Mouse (Mus musculus): Measurements from ENCODE around the gene Phgdh. TPM values are rescaled to one million over a fixed set of nuclear protein-coding genes. Genes with fewer than 3 reads are reported as not detected.

Gene Phgdh
- total RNA-seq, 1 experiment, result 162 TPM

- no peaks in the 10 kb centered on the region for H3K9me3 ChIP-seq (ENCODE audit: control insufficient read depth, insufficient read depth, low read depth, low read length)
- in situ Hi-C loops (cut with MboI; ENCODE audit: low sequenced_read_pairs in 2 of 2, unreplicated experiment in 2 of 2), result no loop called here
- no peak for TF ChIP-seq ZNF384 (IDR thresholded peaks at IDR 0.05; ENCODE audit: low read depth, low read length)
- no peak for TF ChIP-seq CHD2 (IDR thresholded peaks at IDR 0.05; ENCODE audit: low read depth, low read length)
Observed at GRCm38 (mm10) chr3:98374980-98375379, 35.2 kb upstream of the Phgdh start.

DNA sequence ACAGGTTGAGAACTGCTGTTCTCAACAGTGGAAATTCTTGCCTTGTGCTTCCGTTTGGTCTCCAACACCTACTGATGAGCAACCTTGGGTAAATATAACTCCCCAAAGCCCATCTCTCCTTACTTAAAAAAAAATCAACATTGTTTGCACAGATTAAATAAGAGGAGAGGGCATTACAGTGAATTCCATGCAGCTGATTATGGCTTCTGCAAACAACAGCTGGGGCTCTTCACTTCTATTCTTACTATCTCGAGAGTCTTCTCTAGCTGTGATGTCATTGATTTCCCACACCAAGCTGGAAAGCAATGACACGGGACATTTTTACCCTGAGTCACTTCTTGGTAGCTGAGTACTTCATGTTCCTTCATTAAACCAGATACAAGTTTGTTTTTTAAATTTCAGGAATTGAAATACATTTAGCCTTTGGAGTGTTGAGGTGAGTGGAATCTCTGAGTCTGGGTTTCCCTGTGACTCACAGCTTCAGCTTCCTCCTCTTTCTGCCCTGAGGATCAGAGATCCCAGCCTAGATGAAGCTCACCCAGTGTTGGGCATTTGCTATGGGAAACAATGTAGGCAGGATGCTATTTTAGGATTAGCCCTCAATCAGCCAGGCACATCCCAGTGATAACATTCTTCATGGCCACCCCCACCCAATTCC is 34.4 kb upstream of the Phgdh start:
- in situ Hi-C loops (cut with MboI; ENCODE audit: low sequenced_read_pairs in 2 of 2, unreplicated experiment in 2 of 2), result no loop called here
- Histone ChIP-seq H3K27ac (ENCODE audit: insufficient read depth, low read depth, low read length, poor library complexity, severe bottlenecking) (no peak overlapping the region), H3K9me3 (ENCODE audit: control insufficient read depth, insufficient read depth, low read depth, low read length) (no peaks in the 10 kb centered on the region), H3K9ac (ENCODE audit: insufficient read depth, low read depth, low read length, poor library complexity, severe bottlenecking) (no peak overlapping the region), H3K4me3 (ENCODE audit: insufficient read depth in 1 of 2, low read depth in 1 of 2, low read length in 2 of 2, poor library complexity in 1 of 2, severe bottlenecking in 1 of 2) (no peak overlapping the region), H3K36me3 (ENCODE audit: control insufficient read depth, insufficient read depth, low read length, poor library complexity, severe bottlenecking) (no peaks in the 10 kb centered on the region), H3K4me1 (ENCODE audit: control insufficient read depth in 2 of 2, insufficient read depth in 2 of 2, low read length in 2 of 2, poor library complexity in 1 of 2) (no peaks in the 10 kb centered on the region)
- DNase-seq (ENCODE audit: low read depth, low spot score), result no peak
- TF ChIP-seq ZC3H11A (IDR thresholded peaks at IDR 0.05; ENCODE audit: borderline replicate concordance, low read depth, low read length) (no peak), MAFK (IDR thresholded peaks at IDR 0.05; ENCODE audit: insufficient read depth, low read depth, low read length) (no peak), CHD2 (IDR thresholded peaks at IDR 0.05; ENCODE audit: low read depth, low read length) (no peak), ZNF384 (IDR thresholded peaks at IDR 0.05; ENCODE audit: low read depth, low read length) (no peak), HCFC1 (IDR thresholded peaks at IDR 0.05; ENCODE audit: borderline replicate concordance, insufficient read depth, low read length) (no peak)

More at GRCm38 (mm10) chr3:98374980-98375379, 35.2 kb upstream of the Phgdh start:
- Histone ChIP-seq H3K9ac (ENCODE audit: insufficient read depth, low read depth, low read length, poor library complexity, severe bottlenecking) (no peak overlapping the region), H3K27ac (ENCODE audit: insufficient read depth, low read depth, low read length, poor library complexity, severe bottlenecking) (no peak overlapping the region), H3K36me3 (ENCODE audit: control insufficient read depth, insufficient read depth, low read length, poor library complexity, severe bottlenecking) (no peaks in the 10 kb centered on the region), H3K4me3 (ENCODE audit: insufficient read depth in 1 of 2, low read depth in 1 of 2, low read length in 2 of 2, poor library complexity in 1 of 2, severe bottlenecking in 1 of 2) (no peak overlapping the region), H3K4me1 (ENCODE audit: control insufficient read depth in 2 of 2, insufficient read depth in 2 of 2, low read length in 2 of 2, poor library complexity in 1 of 2) (no peaks in the 10 kb centered on the region)
- no peak for DNase-seq (ENCODE audit: low read depth, low spot score)

GRCm38 (mm10) chr3:98368776-98369175 is 29.0 kb upstream of the Phgdh start:
- Histone ChIP-seq H3K36me3 (ENCODE audit: control insufficient read depth, insufficient read depth, low read length, poor library complexity, severe bottlenecking) (no peaks in the 10 kb centered on the region), H3K4me3 (ENCODE audit: insufficient read depth in 1 of 2, low read depth in 1 of 2, low read length in 2 of 2, poor library complexity in 1 of 2, severe bottlenecking in 1 of 2) (no peak overlapping the region), H3K4me1 (ENCODE audit: control insufficient read depth in 2 of 2, insufficient read depth in 2 of 2, low read length in 2 of 2, poor library complexity in 1 of 2) (no peaks in the 10 kb centered on the region; a peak in 1 of 4 replicates), H3K27ac (ENCODE audit: insufficient read depth, low read depth, low read length, poor library complexity, severe bottlenecking) (no peak overlapping the region), H3K9me3 (ENCODE audit: control insufficient read depth, insufficient read depth, low read depth, low read length) (no peaks in the 10 kb centered on the region), H3K9ac (ENCODE audit: insufficient read depth, low read depth, low read length, poor library complexity, severe bottlenecking) (no peak overlapping the region)
- in situ Hi-C loops (cut with MboI; ENCODE audit: low sequenced_read_pairs in 2 of 2, unreplicated experiment in 2 of 2), result no loop called here
- TF ChIP-seq ZC3H11A (IDR thresholded peaks at IDR 0.05; ENCODE audit: borderline replicate concordance, low read depth, low read length) (no peak), MAFK (IDR thresholded peaks at IDR 0.05; ENCODE audit: insufficient read depth, low read depth, low read length) (no peak), ZNF384 (IDR thresholded peaks at IDR 0.05; ENCODE audit: low read depth, low read length) (no peak), HCFC1 (IDR thresholded peaks at IDR 0.05; ENCODE audit: borderline replicate concordance, insufficient read depth, low read length) (no peak), CHD2 (IDR thresholded peaks at IDR 0.05; ENCODE audit: low read depth, low read length) (no peak)
- no peak for DNase-seq (ENCODE audit: low read depth, low spot score)

DNA sequence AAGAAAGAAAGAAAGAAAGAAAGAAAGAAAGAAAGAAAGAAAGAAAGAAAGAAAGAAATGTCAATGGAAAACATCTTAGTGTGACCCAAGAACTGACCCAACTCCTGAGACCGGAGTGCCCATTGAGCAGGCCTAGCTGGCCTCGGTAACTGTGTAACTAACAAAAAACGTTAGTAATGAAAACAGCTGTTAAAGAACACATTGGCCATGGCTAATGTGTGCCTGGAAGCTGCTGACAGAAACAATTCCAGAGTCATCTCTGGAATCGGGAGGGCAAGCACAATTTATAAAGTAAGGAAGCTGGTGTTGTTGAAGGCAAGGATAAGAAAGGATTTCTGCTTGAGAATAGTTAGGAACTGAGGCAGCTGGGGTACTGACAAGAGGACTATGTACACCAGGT is 28.5 kb upstream of the Phgdh start:
- Histone ChIP-seq H3K9ac (ENCODE audit: insufficient read depth, low read depth, low read length, poor library complexity, severe bottlenecking) (no peak overlapping the region), H3K4me1 (ENCODE audit: control insufficient read depth in 2 of 2, insufficient read depth in 2 of 2, low read length in 2 of 2, poor library complexity in 1 of 2) (no peaks in the 10 kb centered on the region; a peak in 1 of 4 replicates), H3K4me3 (ENCODE audit: insufficient read depth in 1 of 2, low read depth in 1 of 2, low read length in 2 of 2, poor library complexity in 1 of 2, severe bottlenecking in 1 of 2) (no peak overlapping the region), H3K9me3 (ENCODE audit: control insufficient read depth, insufficient read depth, low read depth, low read length) (no peaks in the 10 kb centered on the region), H3K27ac (ENCODE audit: insufficient read depth, low read depth, low read length, poor library complexity, severe bottlenecking) (no peak overlapping the region), H3K36me3 (ENCODE audit: control insufficient read depth, insufficient read depth, low read length, poor library complexity, severe bottlenecking) (no peaks in the 10 kb centered on the region)
- DNase-seq (ENCODE audit: low read depth, low spot score), result no peak
- TF ChIP-seq HCFC1 (IDR thresholded peaks at IDR 0.05; ENCODE audit: borderline replicate concordance, insufficient read depth, low read length) (no peak), ZNF384 (IDR thresholded peaks at IDR 0.05; ENCODE audit: low read depth, low read length) (no peak), MAFK (IDR thresholded peaks at IDR 0.05; ENCODE audit: insufficient read depth, low read depth, low read length) (no peak), CHD2 (IDR thresholded peaks at IDR 0.05; ENCODE audit: low read depth, low read length) (no peak), ZC3H11A (IDR thresholded peaks at IDR 0.05; ENCODE audit: borderline replicate concordance, low read depth, low read length) (no peak)
- in situ Hi-C loops (cut with MboI; ENCODE audit: low sequenced_read_pairs in 2 of 2, unreplicated experiment in 2 of 2), result no loop called here

- H3K27ac ChIP-seq (ENCODE audit: insufficient read depth, low read depth, low read length, poor library complexity, severe bottlenecking), result no peak overlapping the region
- H3K4me3 ChIP-seq (ENCODE audit: insufficient read depth in 1 of 2, low read depth in 1 of 2, low read length in 2 of 2, poor library complexity in 1 of 2, severe bottlenecking in 1 of 2), result no peak overlapping the region
- no peaks in the 10 kb centered on the region for H3K36me3 ChIP-seq (ENCODE audit: control insufficient read depth, insufficient read depth, low read length, poor library complexity, severe bottlenecking)
- in situ Hi-C loops (cut with MboI; ENCODE audit: low sequenced_read_pairs in 2 of 2, unreplicated experiment in 2 of 2), result no loop called here
- no peak for DNase-seq (ENCODE audit: low read depth, low spot score)
- no peaks in the 10 kb centered on the region for H3K9me3 ChIP-seq (ENCODE audit: control insufficient read depth, insufficient read depth, low read depth, low read length)
- no peak for TF ChIP-seq HCFC1 (IDR thresholded peaks at IDR 0.05; ENCODE audit: borderline replicate concordance, insufficient read depth, low read length)
- H3K9ac ChIP-seq (ENCODE audit: insufficient read depth, low read depth, low read length, poor library complexity, severe bottlenecking), result no peak overlapping the region
- no peaks in the 10 kb centered on the region; a peak in 1 of 4 replicates for H3K4me1 ChIP-seq (ENCODE audit: control insufficient read depth in 2 of 2, insufficient read depth in 2 of 2, low read length in 2 of 2, poor library complexity in 1 of 2)
Observed at GRCm38 (mm10) chr3:98366823-98367222, 27.0 kb upstream of the Phgdh start.

All from ES-E14 (cell line).